Mouse (Mus musculus) midbrain, embryonic 14.5 days (tissue): Measurements from ENCODE around the gene Pde4c. TPM values are rescaled to one million over a fixed set of nuclear protein-coding genes. Genes with fewer than 3 reads are reported as not detected.

Experiments used
- ATAC-seq: fragments of 200-750 bp; cut with Nextera tagmentation; 2 replicates; pipeline ENCODE4 v1.8.0; 2017; ENCODE audit warnings: moderate number of reproducible peaks, moderate library complexity; ENCODE audit not compliant: low FRiP score, low TSS enrichment
- DNase-seq: peaks from one replicate; pipeline ENCODE4 v3.0.0-alpha.2; 2015
- H3K27ac ChIP-seq: fragments of 300-500 bp; sonication (generic); replicated peaks from 2 replicates; pipeline ENCODE4 v1.5.1; 2014; ENCODE audit warnings: mild to moderate bottlenecking, low read depth, low read length, moderate library complexity
- H3K27me3 ChIP-seq: fragments of 300-500 bp; sonication (generic); 2 replicates; pipeline ENCODE4 v1.6.1; 2014; ENCODE audit warnings: low read length, control low read depth, mixed read lengths; ENCODE audit not compliant: control insufficient read depth, insufficient read depth
- H3K36me3 ChIP-seq: fragments of 300-500 bp; sonication (generic); 2 replicates; pipeline ENCODE4 v1.6.1; 2014; ENCODE audit warnings: low read length, control low read depth; ENCODE audit not compliant: control insufficient read depth, insufficient read depth
- H3K4me1 ChIP-seq: fragments of 300-500 bp; sonication (generic); 2 replicates; pipeline ENCODE4 v1.6.1; 2014; ENCODE audit warnings: mild to moderate bottlenecking, antibody characterized with exemption, low read length, control low read depth; ENCODE audit not compliant: control insufficient read depth, insufficient read depth
- H3K4me2 ChIP-seq: fragments of 300-500 bp; sonication (generic); 2 replicates; pipeline ENCODE4 v1.6.1; 2014; ENCODE audit warnings: mild to moderate bottlenecking, low read length, moderate library complexity
- H3K4me3 ChIP-seq: fragments of 300-500 bp; sonication (generic); replicated peaks from 2 replicates; pipeline ENCODE4 v1.5.1; 2014; ENCODE audit warnings: low read depth, low read length
- H3K9ac ChIP-seq: fragments of 300-500 bp; sonication (generic); replicated peaks from 2 replicates; pipeline ENCODE4 v1.6.1; 2014; ENCODE audit warnings: mild to moderate bottlenecking, low read length, moderate library complexity
- H3K9me3 ChIP-seq: fragments of 300-500 bp; sonication (generic); 2 replicates; pipeline ENCODE4 v1.6.1; 2016; ENCODE audit warnings: low read length, control low read depth, mixed read lengths; ENCODE audit not compliant: control insufficient read depth
- WGBS: fragments of 180-500 bp; shearing (Covaris S2); extraction: QIAGEN DNeasy Blood & Tissue Kit; methylation state at CpG from one replicate; pipeline ENCODE4 v1.1.7; 2014; 5-methylcytosine and 5-hydroxymethylcytosine counted together
- polyA plus RNA-seq: library from polyadenylated mRNA; unstranded; fragments of >200 nt; fragmentation: Nextera tagmentation; extraction: Ambion mirVana; gene quantifications from 2 replicates; pipeline ENCODE4 v1.2.1, GENCODE M21; 2014

Gene Pde4c
- polyA plus RNA-seq, 1 experiment from 2014 or later: 0.24 TPM

DNA sequence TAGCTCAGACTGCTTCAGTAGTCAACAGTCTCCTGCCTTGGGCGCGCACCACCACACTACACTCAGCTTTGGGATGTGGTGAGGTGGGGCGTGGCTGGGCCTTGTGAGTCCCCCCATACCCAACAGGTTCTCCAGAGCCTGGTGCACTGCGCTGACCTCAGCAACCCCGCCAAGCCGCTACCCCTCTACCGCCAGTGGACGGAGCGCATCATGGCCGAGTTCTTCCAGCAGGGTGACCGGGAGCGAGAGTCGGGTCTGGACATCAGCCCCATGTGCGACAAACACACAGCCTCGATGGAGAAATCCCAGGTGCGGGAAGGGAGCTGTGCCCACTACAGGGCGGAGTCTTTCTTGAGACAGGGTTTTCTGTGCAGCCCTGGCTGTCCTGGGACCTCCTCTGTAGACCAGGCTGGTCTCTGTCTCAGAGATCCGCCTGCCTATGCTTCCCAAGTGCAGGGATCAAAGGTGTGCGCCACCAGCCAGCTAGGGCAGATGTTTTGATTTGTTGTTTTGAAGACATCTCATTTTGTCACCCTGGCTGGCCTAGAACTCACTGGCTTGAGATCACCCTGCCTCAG, 25.7 kb downstream of the Pde4c start:
- H3K4me3 ChIP-seq: no peak overlapping the region
- H3K4me2 ChIP-seq: no peak overlapping the region
- no peaks in the 10 kb centered on the region for H3K36me3 ChIP-seq
- no peak for DNase-seq
- ATAC-seq: no peak
- no peaks in the 10 kb centered on the region for H3K4me1 ChIP-seq
- no peaks in the 10 kb centered on the region for H3K9me3 ChIP-seq
- H3K27ac ChIP-seq: no peak overlapping the region
- peaks cover 9% of the 10 kb centered on the region for H3K27me3 ChIP-seq
- whole genome bisulfite sequencing: 82% methylated on average over 19 of the region's 19 CpGs
- H3K9ac ChIP-seq: no peak overlapping the region

- H3K27me3 ChIP-seq: peaks cover 2% of the 10 kb centered on the region; the same call in 1 of the 2 replicates
- DNase-seq: no peak
- no peak for ATAC-seq
Measured at GRCm38 (mm10) chr8:70750128-70750680, 26.7 kb downstream of the Pde4c start.

GRCm38 (mm10) chr8:70752000-70752764, 28.7 kb downstream of the Pde4c start:
- Histone ChIP-seq H3K27me3 (no peaks in the 10 kb centered on the region), H3K4me1 (peaks cover 11% of the 10 kb centered on the region), H3K36me3 (peaks cover 14% of the 10 kb centered on the region), H3K4me3 (no peak overlapping the region), H3K4me2 (no peak overlapping the region), H3K27ac (no peak overlapping the region), H3K9ac (no peak overlapping the region), H3K9me3 (no peaks in the 10 kb centered on the region)
- WGBS: 42% methylated on average over 11 of the region's 11 CpGs
- DNase-seq (peak; percentile 85), ATAC-seq (no peak)

More at GRCm38 (mm10) chr8:70750128-70750680, 26.7 kb downstream of the Pde4c start:
- no peak overlapping the region for H3K27ac ChIP-seq
- no peak overlapping the region for H3K9ac ChIP-seq
- H3K4me1 ChIP-seq: peaks cover 2% of the 10 kb centered on the region; the same call in 1 of the 2 replicates
- H3K36me3 ChIP-seq: no peaks in the 10 kb centered on the region
- 83% methylated on average over 13 of the region's 13 CpGs for WGBS
- no peak overlapping the region for H3K4me2 ChIP-seq
- no peaks in the 10 kb centered on the region for H3K9me3 ChIP-seq
- no peak overlapping the region for H3K4me3 ChIP-seq

DNA sequence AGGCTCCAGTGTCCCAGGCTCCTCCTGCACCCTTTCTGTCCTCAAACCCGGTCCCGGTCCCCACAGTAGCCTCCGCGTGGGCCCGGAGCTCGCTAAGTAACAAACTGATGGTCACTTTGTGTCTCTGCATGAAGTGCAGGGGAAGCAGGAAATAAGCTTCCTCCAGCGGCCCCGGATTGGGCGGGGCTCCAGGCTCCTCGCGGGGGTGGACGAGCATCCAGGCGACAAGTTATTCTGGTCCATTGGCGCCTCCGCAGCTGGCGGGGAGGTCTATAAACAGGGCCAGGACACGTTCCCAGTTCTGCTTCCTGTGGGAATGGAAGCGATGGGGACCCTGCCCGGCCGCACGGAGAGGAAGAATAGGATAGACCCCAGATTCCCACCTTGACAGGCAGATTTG, 29.6 kb downstream of the Pde4c start:
- H3K4me2 ChIP-seq: no peak overlapping the region
- ATAC-seq: no peak
- no peak for DNase-seq

GRCm38 (mm10) chr8:70754043-70754870, 30.7 kb downstream of the Pde4c start, which contains the start of gene Rab3a:
Gene Rab3a (plus strand): TSS chr8:70754679.
- H3K36me3 ChIP-seq: peaks cover 32% of the 10 kb centered on the region
- 8% methylated on average over 37 of the region's 37 CpGs for WGBS
- H3K9ac ChIP-seq: peak within 1 kb of the TSS; percentile 83
- H3K4me3 ChIP-seq: peak within 1 kb of the TSS; percentile 76
- peak within 1 kb of the TSS; percentile 81 for H3K4me2 ChIP-seq
- peak within 1 kb of the TSS; percentile 91 for H3K27ac ChIP-seq
- H3K27me3 ChIP-seq: no peaks in the 10 kb centered on the region
- DNase-seq (peak; percentile 99), ATAC-seq (peak; percentile 97)
- no peaks in the 10 kb centered on the region for H3K9me3 ChIP-seq
- H3K4me1 ChIP-seq: peaks cover 11% of the 10 kb centered on the region

More for the DNA sequence above, 29.6 kb downstream of the Pde4c start:
- no peaks in the 10 kb centered on the region for H3K27me3 ChIP-seq
- H3K9me3 ChIP-seq: no peaks in the 10 kb centered on the region
- no peak overlapping the region for H3K4me3 ChIP-seq
- H3K9ac ChIP-seq: no peak overlapping the region
- 37% methylated on average over 21 of the region's 21 CpGs for WGBS
- H3K36me3 ChIP-seq: peaks cover 23% of the 10 kb centered on the region
- no peak overlapping the region for H3K27ac ChIP-seq
- H3K4me1 ChIP-seq: peaks cover 11% of the 10 kb centered on the region

DNA sequence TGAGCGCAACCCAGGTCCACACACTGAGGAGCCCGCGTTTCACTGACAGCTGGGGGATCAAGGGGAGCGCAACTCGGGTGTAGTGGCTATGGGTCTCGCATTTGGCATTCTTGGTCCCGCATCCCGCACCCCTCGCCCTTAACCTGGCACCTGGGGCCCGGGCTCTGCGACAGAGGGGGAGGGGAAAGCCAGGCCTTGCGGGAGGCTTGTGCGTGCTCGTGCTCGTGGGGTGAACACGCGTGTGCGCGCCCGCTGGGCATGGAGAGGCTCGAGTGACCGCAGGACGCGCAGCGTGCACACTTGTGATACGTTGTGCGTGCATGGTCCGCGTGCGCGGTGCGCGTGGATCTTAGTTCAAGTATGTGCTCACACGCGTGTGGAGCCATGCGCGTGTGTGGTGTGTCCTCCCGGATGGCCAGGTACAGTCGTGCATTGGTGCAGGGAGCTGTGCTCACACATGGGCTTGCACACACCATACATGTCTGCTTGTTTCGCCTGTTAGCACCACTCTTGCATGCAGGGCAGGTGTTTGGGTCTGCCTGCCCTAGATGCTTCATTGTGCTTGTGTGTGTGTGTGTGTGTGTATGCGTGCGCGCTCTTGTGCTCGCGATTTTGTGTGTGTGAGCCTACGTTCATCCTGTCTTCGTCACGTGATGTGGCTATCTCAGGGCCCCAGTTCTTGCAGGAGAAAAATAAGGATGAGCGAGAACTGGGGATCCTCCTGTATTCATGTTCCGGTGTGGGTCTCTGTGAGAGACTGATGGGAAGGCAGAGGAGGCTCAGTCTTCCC, 31.5 kb downstream of the Pde4c start:
- H3K4me1 ChIP-seq: peaks cover 19% of the 10 kb centered on the region
- peak overlapping the region; percentile 91 for H3K27ac ChIP-seq
- H3K9me3 ChIP-seq: no peaks in the 10 kb centered on the region
- H3K36me3 ChIP-seq: peaks cover 32% of the 10 kb centered on the region
- H3K27me3 ChIP-seq: no peaks in the 10 kb centered on the region
- peak overlapping the region; percentile 83 for H3K9ac ChIP-seq
- peak overlapping the region; percentile 76 for H3K4me3 ChIP-seq
- 15% methylated on average over 50 of the region's 50 CpGs for WGBS
- DNase-seq: peak; percentile 88
- ATAC-seq: peak; percentile 53
- peak overlapping the region; percentile 81 for H3K4me2 ChIP-seq

- 85% methylated on average over 24 of the region's 24 CpGs for WGBS
- Histone ChIP-seq H3K36me3 (peaks cover 32% of the 10 kb centered on the region), H3K4me1 (peaks cover 21% of the 10 kb centered on the region), H3K27ac (no peak overlapping the region), H3K4me3 (peak overlapping the region; percentile 76), H3K9ac (peak overlapping the region; percentile 83), H3K9me3 (no peaks in the 10 kb centered on the region), H3K27me3 (no peaks in the 10 kb centered on the region), H3K4me2 (peak overlapping the region; percentile 81)
- DNase-seq: no peak
- no peak for ATAC-seq
Measured at GRCm38 (mm10) chr8:70755661-70756475, 32.3 kb downstream of the Pde4c start.
